Mouse (Mus musculus): Measurements from ENCODE around the gene Sirt3.
A peak's percentile ranks its signal among the peaks of the same experiment; 100 is the strongest.
"Not testable (repeated sequence)": the region's sequence is repeated elsewhere in the genome, so short reads cannot be mapped to it uniquely, and the experiment has no call there.

Gene Sirt3

DNA sequence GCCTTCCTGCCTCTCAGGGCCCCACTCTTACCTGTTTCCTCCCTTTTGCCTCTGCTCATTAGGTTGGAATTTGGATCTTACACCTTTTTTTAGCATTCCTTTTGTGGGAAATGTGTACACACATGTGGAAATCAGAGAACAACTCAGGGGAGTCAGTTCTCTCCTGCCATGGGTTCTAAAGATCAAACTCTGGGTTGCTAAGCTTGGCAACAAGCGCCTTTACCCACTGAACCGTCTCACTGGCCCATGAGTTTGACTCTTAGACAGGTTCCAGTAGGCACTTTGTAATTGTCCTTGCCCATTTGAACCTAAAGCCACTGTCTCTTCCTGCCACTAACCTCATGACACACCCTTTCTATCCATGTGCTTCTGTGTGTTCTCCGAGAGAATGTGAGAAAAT, 12.5 kb upstream of the Sirt3 start:
- DNase-seq = no peak

DNA sequence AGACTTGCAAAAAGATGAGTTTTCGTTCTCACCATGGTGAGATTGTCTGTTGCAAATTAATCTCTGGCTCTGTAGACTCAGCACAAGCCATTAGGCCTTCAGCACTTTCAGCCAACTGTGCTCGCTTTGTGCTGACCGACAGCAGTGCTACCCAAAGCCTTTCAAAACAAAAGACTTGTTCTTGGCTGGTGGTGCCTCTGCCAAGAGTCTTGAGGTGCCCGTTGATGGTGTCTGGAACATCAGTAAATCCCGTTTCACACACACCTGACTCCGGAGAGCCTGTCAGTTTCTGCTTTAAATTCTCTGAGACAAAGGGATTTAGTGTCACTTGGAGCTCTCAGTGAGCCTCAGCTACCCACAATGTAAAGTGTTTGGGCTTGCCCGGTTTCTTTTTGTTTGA, 11.9 kb upstream of the Sirt3 start:
- no peak for DNase-seq

DNA sequence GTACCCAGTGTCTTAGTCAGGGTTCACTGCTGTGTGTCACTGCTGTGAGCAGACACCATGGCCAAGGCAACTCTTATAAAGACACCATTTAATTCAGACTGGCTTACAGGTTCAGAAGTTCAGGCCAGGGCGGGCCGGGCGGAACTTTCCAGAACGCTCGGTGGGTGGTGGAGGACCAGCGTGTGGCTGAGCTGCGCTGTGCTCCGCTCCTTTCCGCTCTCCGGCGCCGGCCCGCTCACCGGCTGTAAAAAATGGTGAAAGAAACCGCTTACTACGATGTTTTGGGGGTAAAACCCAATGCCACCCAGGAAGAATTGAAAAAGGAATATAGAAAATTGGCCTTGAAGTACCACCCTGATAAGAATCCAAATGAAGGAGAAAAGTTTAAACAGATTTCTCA, 8.5 kb upstream of the Sirt3 start:
- not testable (repeated sequence) for DNase-seq

DNA sequence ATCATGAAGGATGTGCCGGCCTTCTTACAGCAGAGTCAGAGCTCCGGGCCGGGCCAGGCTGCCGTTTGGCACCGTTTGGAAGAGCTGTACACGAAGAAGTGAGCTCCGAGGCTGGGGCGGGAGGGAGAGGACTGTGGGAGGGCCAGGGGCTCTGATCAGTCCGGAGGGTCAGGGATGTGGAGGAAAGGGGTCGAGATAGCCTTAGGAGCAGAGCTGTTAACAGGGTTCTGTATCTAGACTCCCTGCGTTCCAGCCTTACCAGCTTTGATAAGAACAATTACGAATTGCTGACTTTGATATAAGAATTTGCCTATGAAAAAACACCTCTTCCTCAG, 327 bp upstream of the Sirt3 start:
- DNase-seq = no peak

DNA sequence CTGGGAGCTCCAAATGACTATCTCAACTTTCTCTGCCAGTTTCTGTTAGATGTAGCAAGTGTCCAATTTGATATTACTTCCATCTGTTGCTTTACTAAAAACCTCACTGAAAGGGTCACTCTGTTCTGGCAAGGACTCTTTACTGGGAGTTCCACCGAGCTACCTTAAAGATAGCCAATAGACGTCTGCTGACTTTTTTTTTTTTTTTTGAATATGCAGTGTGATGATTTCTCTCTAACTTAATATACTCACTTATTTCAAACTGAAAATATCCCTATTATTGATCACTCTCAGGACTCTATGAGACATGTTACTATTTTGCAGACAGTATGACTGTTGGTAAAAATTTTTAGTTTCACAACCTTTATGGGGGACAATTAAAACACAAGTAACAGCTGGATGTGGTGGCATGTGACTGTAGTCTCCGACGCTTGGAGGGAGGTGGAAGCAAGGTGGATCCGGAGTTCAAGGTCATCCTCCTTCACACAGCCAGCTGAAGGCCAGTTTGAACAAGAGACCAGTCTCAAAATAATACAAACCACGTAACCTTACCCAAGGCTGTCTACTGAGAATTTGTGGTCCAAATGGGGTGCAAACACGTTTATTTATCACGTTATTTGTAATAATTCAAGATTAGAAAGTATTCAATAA, 1.1 kb downstream of the Sirt3 start:
- no peak for DNase-seq

DNA sequence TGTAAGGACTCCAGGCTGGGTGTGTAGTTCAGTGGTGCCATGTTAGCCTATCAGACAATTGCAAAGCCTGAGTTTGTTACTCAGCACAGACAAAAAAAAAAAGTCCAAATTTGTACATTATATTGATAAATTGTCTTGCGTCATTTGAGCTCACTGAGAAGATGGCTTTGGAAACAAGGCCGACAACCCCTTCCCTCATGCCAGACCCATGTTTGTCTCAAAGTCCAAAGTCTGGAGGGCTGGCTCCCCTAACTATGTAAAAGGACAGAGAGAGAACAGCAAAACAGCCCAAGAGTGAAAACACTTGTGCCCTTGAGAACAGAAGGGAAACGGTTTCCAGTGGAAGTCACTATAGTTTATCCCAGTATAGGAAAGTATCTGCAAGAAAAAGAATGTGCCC, 1.7 kb downstream of the Sirt3 start:
- DNase-seq = no peak

DNA sequence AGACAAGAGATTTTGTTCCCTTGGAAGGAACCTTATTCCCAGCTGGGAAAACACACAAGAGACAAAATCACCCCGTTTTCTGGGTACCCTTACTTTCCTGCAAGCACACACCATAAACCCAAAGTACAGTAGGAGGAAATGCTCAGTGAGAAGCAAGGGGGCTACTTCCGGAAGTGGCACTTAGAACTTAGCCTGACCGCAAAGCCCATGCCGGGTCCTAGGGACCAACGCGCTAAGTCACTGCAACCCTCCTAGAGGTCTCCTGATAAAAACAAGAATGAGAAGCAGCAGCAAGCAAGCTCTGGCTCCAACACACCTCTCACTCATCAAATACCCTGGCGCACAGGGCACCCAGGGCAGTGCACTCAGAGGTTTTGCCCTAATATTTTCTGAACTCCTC, 2.8 kb downstream of the Sirt3 start:
- peak; percentile 33 for DNase-seq

DNA sequence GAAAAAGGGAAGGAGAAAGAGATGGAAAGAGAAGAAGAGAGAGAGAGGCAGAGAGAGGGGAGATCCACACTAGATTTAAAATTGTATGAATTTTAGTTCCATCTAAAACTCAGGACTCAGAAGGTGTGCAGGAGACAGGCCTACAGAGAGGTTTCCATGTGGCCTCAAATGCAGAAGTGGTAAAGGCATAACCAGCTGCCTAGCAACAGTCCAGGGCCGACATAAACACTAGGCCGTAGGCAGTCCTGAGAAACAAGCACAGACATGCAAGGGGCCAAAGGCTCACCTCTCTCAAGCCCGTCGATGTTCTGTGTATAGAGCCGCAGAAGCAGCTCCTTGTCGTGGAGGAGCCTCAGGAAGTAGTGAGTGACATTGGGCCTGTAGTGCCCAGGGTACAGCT, 4.7 kb downstream of the Sirt3 start:
- DNase-seq = no peak

DNA sequence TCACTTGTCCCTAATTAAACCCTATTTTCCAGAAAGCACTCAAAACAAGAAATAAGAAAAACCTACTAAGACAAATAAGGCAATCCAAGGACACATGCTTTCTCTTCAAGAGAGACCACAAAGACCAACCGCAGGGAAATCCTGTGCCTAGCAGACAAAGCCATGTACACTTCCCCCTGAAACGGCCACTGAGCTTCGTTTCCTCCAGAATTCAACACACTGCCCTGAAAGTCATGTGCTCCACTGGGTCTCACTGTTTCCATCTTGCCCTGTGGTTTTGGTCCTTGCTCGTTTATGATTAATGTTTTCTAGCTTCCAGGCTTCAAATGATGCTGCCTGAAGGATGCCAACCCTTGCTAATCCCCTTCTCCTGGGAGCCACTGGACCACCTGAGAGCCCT, 7.9 kb downstream of the Sirt3 start:
- no peak for DNase-seq

DNA sequence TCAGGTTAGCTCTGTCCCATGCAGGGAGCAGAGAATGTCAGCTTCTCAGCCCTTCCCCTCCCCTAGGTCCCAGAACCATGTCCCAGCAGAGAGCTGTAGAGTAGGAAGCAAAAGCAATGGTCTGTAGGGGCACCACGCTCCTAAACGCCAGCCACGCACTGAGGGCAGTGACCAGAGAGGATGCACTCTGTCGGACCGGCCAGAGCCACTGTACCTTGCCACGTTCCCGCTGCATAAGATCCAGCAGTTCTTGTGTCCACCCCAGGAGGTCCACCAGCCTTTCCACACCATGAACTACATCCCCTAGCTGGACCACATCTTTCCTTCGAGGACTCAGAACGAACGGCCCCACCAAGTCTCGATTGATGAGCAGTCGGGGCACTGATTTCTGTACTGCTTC, 17.3 kb downstream of the Sirt3 start:
- no peak for DNase-seq

DNA sequence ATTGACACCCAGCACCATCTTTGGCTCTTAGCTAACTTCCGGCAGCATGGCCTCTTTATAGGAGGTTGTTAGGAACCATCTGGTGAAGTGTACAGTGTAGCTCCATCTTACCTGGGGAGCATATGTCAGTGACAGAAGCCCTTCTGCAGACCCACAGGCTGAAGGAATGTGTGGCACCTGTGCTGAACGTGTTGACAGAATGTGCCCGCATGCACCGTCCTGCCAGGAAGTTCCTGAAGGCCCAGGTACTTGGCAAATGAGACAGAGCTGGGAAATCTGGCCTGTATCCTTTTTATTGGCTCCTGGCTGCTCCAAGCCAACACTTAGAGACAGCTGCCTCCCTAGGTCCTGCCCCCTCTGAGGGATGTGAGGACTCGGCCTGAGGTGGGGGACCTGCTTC, 21.4 kb downstream of the Sirt3 start:
- DNase-seq = no peak

DNA sequence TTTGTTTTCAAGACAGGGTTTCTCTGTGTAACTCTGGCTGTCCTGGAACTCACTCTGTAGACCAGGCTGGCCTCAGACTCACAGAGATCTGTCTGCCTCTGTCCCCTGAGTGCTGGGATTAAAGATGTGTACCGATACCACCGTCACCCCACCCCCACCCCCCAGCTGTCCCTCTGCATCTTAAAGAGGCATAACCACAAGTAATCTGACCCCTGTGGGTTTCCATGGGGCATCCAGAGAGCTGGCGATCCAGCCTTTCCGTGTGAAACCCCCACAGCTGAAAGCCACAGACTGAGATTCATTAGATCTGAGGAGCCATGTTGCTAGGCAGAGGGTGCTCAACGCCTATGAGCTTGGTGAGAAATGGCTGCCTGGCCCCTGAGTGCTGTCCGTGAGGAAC, 22.1 kb downstream of the Sirt3 start:
- no peak for DNase-seq

DNA sequence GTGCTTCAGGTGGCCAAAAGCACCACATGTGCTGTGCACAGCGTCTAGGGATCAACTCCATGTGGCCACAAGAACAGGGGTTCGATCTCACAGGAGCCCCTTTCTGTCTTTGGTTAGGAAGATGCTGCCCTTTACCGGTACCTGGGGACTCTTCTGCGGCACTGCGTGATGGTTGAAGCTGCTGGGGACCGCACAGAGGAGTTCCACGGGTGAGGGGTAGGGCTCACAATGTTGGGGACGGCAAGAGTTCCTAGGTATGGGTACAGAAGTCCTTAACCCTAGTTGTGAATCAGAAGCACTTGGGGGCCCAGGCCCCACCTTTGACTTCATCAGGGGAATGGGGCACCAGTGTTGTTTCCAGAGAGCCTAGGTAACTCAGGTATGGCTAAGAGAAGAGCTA, 23.4 kb downstream of the Sirt3 start:
- no peak for DNase-seq

DNA sequence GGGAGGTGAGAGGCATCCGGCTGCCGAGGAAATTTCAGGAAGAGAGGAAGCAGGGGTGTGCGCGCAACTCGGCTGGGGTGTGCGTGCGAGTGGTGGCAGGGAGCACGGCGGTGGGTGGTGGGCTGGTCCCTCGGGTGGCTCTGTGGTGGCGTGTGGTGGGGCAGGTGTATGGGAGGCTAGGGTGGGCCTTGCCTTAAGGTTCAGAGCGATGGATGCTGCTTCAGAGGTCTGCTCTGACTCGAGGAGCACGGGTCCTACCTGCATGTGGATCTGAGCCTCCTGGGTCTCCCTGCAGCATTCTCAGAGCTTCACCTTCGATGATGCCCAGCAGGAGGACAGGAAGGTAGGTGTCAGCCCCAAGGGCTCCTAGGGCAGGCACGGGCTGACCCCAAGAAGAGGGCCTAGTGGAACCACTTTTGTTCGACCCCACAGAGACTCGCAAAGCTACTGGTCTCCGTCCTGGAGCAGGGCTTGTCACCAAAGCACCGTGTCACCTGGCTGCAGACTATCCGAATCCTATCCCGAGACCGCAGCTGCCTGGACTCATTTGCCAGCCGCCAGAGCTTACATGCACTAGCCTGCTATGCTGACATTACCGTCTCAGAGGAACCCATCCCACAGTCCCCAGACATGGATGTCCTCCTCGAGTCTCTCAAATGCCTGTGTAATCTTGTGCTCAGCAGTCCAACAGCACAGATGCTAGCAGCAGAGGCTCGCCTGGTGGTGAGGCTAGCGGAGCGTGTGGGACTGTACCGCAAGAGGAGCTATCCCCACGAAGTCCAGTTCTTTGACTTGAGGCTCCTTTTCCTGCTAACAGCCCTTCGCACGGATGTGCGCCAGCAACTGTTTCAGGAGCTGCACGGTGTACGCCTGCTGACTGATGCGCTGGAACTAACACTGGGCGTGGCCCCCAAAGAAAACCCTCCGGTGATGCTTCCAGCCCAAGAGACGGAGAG, 24.3 kb downstream of the Sirt3 start, which contains the start of gene Bet1l:
Gene Bet1l, minus strand, starts transcription at position 28 of the 956 bp plus-strand sequence.
- DNase-seq = no peak

DNA sequence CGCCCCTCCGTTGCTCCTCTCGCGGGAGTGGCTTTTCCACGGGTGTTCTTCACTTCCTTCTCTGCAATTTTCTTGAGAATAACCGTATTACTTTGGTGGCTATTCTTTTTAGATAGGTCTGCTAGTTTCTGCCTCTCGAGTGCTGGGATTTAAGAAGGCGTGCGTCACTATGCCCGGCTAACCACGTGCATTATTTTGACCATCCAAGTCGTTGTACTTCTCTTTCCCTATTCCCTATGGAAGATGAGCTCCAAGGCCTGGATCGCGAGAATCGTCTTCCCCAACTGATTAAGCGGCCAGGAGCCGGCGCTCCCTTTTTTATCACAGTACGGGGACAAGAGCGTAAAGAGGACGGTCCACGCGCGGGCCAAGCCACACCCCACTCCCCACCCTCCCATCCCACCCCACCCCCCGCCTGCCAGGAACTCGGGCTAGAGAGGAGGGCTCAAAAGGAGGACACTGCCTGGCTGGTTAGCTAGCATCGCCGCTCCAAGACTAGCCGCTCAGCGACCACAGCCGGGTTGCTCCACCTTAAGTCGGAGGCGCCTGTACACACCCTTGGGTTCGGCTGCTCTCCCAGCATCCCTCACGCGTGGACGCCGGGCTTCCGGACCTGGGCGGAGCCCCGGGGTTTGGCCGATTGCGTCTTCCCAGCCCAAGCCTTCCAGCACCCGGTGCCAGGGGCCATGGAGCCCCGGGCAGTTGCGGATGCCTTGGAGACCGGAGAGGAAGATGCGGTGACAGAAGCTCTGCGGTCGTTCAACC, 25.1 kb downstream of the Sirt3 start, which contains the start of gene Ric8a:
Gene Ric8a, plus strand, starts transcription at position 173 of the 765 bp plus-strand sequence.
- peak; percentile 93 for DNase-seq

DNA sequence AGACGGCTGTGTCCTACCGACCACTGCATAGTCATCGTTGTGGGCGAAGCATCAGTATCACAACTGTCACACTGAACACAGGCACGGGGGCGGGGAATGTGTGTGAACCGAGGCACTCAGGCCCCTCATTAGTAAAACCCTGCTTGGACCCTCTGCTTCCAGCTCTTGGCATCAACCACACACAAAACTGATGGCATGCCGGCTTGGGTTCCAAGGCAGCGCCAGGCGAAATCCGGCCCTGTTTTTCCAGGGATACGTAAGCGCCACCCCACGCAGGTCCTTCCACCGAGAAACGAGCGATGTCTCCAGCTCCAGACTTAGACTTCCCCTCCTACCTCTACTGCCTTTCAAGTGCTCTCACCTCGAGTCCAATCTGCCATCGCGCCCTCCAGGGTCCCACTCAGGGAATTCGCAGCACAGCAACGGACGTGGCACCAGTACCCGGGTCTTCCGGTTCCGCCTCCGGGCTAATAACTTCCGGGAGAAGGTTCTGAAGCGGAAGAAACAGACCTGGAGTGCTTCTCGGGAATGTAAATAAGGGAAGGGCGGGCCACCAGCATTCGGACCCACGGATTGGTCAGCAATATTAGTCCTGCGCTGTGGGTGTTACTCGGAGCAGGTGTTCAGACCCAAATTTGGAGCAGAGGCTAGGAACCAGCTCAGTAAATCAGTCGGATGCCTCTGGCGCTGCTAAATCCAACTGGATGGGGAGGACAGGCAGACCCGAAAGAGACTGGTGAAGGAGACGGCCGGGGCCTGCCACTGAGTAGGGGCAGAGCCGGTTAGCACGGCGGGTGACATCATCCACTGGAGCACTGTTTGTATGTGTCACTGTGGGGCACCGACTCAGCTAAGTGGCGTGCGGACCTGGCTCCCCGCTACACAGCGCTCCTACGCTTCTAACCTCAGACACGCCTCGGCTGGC, 26.0 kb downstream of the Sirt3 start, which contains the start of gene Gm45785:
Gene Gm45785, minus strand, starts transcription at position 472 of the 925 bp plus-strand sequence.
- DNase-seq = peak; percentile 88

DNA sequence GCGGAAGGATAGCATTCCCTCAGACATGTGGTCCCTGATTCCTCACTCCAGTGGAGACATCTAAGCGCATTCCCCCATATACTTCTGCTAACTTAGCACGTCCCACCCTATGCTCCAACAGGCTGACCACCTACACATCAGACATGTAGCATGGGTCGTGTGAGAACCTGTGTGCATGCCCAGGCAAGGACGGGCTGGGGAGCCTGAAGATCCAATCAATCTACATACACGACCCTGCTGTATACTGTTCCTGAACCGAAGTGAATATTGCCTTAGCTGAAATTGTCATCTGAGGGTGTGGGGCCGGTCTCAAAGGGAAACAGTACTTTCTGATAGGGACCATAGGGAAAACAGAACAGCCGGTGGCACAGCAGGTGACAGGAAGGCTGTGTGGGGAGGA, 26.9 kb downstream of the Sirt3 start:
- no peak for DNase-seq

DNA sequence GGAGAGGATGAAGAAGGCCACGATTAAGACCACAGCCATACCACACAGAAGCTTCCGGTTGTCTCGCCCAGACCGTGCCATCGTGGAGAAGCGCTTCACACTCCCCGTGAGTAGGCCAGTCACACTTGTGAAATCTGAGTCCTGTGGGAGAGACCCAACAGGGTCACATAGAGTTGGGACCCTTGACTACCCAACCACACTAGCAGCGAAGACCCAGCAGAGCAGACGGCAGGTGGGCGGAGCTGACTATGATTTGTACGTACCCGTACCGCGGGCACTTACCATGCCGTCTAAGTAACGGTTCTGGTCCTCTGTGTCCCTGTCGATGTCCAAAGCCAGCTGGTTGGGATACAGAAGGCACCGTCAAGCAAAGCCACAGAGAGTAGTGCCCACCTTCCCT, 27.6 kb downstream of the Sirt3 start:
- DNase-seq = no peak

DNA sequence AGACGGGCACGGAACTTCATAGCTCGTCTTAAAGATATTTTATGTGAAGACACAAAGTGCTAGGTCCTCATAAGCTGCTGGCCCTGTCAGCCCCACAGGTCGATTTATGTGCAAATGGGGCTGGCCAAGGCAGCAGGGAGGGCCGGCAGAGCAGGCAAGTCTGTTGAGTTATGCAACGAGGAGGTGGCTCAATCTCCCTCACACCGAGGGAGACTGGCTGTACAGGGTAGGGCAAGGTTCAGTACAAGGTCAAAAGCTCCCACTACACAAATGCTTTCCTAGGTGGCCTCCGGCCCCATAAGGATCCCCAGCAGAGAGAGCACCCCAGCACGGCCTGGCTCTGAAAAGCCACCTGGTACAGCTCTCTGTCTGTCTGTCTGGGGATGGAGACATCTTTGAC, 28.7 kb downstream of the Sirt3 start:
- DNase-seq = peak; percentile 24

DNA sequence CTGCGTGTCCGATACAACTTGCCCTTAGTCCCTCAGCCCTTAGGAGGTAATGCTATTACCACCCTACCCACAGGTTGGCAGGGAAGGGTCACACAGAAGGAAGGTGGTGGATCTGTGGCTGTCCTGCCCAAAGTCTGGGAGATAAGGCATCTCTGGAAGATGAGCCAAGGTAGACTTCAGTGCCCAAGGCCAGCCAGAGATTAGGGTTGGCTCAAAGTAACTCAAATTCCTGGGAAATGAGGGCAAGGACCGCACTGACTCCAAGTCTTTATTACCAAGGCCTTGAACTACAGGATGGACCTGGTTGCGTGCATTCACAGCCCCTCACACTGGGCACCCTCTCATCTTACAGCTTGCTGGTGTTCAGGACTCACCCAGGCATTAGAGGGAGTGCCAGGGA, 30.2 kb downstream of the Sirt3 start:
- no peak for DNase-seq

DNA sequence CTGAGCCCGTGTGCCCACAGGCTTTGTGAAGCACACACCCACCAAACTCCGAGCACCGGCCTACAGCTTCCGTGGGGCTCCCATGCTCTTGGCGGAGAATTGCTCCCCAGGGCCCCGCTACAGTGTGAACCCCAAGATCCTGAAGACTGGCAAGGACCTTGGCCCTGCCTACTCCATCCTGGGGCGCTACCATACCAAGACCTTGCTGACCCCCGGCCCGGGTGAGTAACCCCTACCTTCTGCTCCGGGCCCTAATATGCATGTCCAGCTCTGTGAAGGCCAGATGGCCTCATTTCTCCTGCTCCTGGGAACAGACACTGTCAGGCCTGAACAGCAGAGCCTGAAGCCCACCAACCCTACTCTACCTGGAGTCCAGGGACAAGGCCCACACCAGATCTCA, 33.5 kb downstream of the Sirt3 start:
- DNase-seq = no peak

All from liver (tissue).